Mouse (Mus musculus) liver, embryonic 15.5 days (tissue): Measurements from ENCODE around the gene Nudt9. TPM values are rescaled to one million over a fixed set of nuclear protein-coding genes. Genes with fewer than 3 reads are reported as not detected.
"Not testable (repeated sequence)": the region's sequence is repeated elsewhere in the genome, so short reads cannot be mapped to it uniquely, and the experiment has no call there.

ENCODE experiments used
- ATAC-seq: fragments of 200-750 bp; cut with Nextera tagmentation; 2 replicates; pipeline ENCODE4 v1.8.0; 2017; ENCODE audit warnings: moderate number of reproducible peaks, mild to moderate bottlenecking, moderate library complexity; ENCODE audit not compliant: insufficient read depth
- H3K27ac ChIP-seq: fragments of 300-500 bp; sonication (generic); replicated peaks from 2 replicates; pipeline ENCODE4 v1.5.1; 2015; ENCODE audit warnings: mild to moderate bottlenecking, inconsistent platforms
- H3K27me3 ChIP-seq: fragments of 300-500 bp; sonication (generic); 2 replicates; pipeline ENCODE4 v1.6.1; 2015; ENCODE audit warnings: mild to moderate bottlenecking, inconsistent platforms
- H3K36me3 ChIP-seq: fragments of 300-500 bp; sonication (generic); replicated peaks from 2 replicates; pipeline ENCODE4 v1.6.1; 2015; ENCODE audit warnings: moderate library complexity, mild to moderate bottlenecking, inconsistent platforms
- H3K4me1 ChIP-seq: fragments of 300-500 bp; sonication (generic); replicated peaks from 2 replicates; pipeline ENCODE4 v1.6.1; 2015; ENCODE audit warnings: inconsistent platforms
- H3K4me2 ChIP-seq: fragments of 300-500 bp; sonication (generic); 2 replicates; pipeline ENCODE4 v1.6.1; 2015; ENCODE audit warnings: moderate library complexity, mild to moderate bottlenecking, inconsistent platforms
- H3K4me3 ChIP-seq: fragments of 300-500 bp; sonication (generic); replicated peaks from 2 replicates; pipeline ENCODE4 v1.5.1; 2015; ENCODE audit warnings: mild to moderate bottlenecking, inconsistent platforms
- H3K9ac ChIP-seq: fragments of 300-500 bp; sonication (generic); 2 replicates; pipeline ENCODE4 v1.6.1; 2015; ENCODE audit warnings: moderate library complexity, mild to moderate bottlenecking, inconsistent platforms
- H3K9me3 ChIP-seq: fragments of 300-500 bp; sonication (generic); replicated peaks from 2 replicates; pipeline ENCODE4 v1.6.1; 2016; ENCODE audit warnings: inconsistent platforms
- WGBS: fragments of 180-500 bp; shearing (Covaris S2); methylation state at CpG from one replicate; pipeline ENCODE4 v1.1.7; 2015; ENCODE audit warnings: mixed read lengths; ENCODE audit not compliant: insufficient replicate concordance; 5-methylcytosine and 5-hydroxymethylcytosine counted together
- polyA plus RNA-seq: library from polyadenylated mRNA; unstranded; fragments of >200 nt; fragmentation: Nextera tagmentation; extraction: Ambion mirVana; gene quantifications from 2 replicates; pipeline ENCODE4 v1.2.1, GENCODE M21; 2015

Gene Nudt9
- polyA plus RNA-seq, 1 experiment from 2014 or later, result 69.6 TPM

GRCm38 (mm10) chr5:104021597-104022378 lies 24.3 kb upstream of the Nudt9 start, which contains the start of gene Hsd17b11:
Gene Hsd17b11 (minus strand): TSS chr5:104021919.
- Histone ChIP-seq H3K36me3 (peaks cover 9% of the 10 kb centered on the region; the same call in 1 of the 2 replicates), H3K9ac (peak within 1 kb of the TSS; percentile 13), H3K9me3 (no peaks in the 10 kb centered on the region), H3K27me3 (no peaks in the 10 kb centered on the region), H3K4me2 (peak within 1 kb of the TSS; percentile 71), H3K4me3 (peak within 1 kb of the TSS; percentile 56), H3K27ac (peak within 1 kb of the TSS; percentile 74), H3K4me1 (peaks cover 46% of the 10 kb centered on the region)
- WGBS, result 1% methylated on average over 31 of the region's 31 CpGs
- peak; percentile 79 for ATAC-seq

- no peak for ATAC-seq
- 33% methylated on average over 5 of the region's 5 CpGs for WGBS
- Histone ChIP-seq H3K4me2 (peak overlapping the region; percentile 71), H3K27me3 (no peaks in the 10 kb centered on the region), H3K4me3 (no peak overlapping the region), H3K27ac (peak overlapping the region; percentile 74), H3K4me1 (peaks cover 46% of the 10 kb centered on the region), H3K9me3 (no peaks in the 10 kb centered on the region), H3K36me3 (0 out of 2 replicates have a peak, but pooled peaks cover 3% of the 10 kb centered on the region), H3K9ac (no peak overlapping the region)
Observed at GRCm38 (mm10) chr5:104022558-104022957, 23.5 kb upstream of the Nudt9 start.

- Histone ChIP-seq H3K36me3 (no peaks in the 10 kb centered on the region), H3K27ac (peak overlapping the region; percentile 53), H3K9me3 (no peaks in the 10 kb centered on the region), H3K4me2 (peak overlapping the region; percentile 33), H3K4me3 (no peak overlapping the region), H3K9ac (no peak overlapping the region), H3K4me1 (peaks cover 46% of the 10 kb centered on the region), H3K27me3 (no peaks in the 10 kb centered on the region)
- no peak for ATAC-seq
- 30% methylated on average over 8 of the region's 8 CpGs for WGBS
Observed at GRCm38 (mm10) chr5:104023289-104024020, 22.7 kb upstream of the Nudt9 start.

GRCm38 (mm10) chr5:104024193-104024592 lies 21.9 kb upstream of the Nudt9 start:
- peaks cover 46% of the 10 kb centered on the region for H3K4me1 ChIP-seq
- not testable (repeated sequence) for H3K4me2 ChIP-seq, H3K9me3 ChIP-seq, H3K4me3 ChIP-seq, ATAC-seq, H3K9ac ChIP-seq, H3K27me3 ChIP-seq, H3K36me3 ChIP-seq
- WGBS, result 69% methylated on average over 5 of the region's 5 CpGs
- H3K27ac ChIP-seq, result 0 out of 2 replicates have a peak overlapping the region, but pooled peaks have one; percentile 53

- Histone ChIP-seq H3K4me1 (peaks cover 43% of the 10 kb centered on the region), H3K27ac (no peak overlapping the region), H3K4me3 (no peak overlapping the region), H3K4me2 (peak overlapping the region; percentile 35; the same call in 1 of the 2 replicates), H3K36me3 (no peaks in the 10 kb centered on the region), H3K9me3 (no peaks in the 10 kb centered on the region), H3K9ac (no peak overlapping the region), H3K27me3 (no peaks in the 10 kb centered on the region)
- no peak for ATAC-seq
- 71% methylated on average over 11 of the region's 11 CpGs for WGBS
Observed at GRCm38 (mm10) chr5:104024762-104025161, 21.3 kb upstream of the Nudt9 start.

GRCm38 (mm10) chr5:104025245-104025854 lies 20.8 kb upstream of the Nudt9 start:
- Histone ChIP-seq H3K27me3 (no peaks in the 10 kb centered on the region), H3K4me1 (peaks cover 39% of the 10 kb centered on the region), H3K36me3 (no peaks in the 10 kb centered on the region), H3K27ac (no peak overlapping the region), H3K4me3 (no peak overlapping the region), H3K9me3 (no peaks in the 10 kb centered on the region), H3K9ac (no peak overlapping the region), H3K4me2 (peak overlapping the region; percentile 35)
- no peak for ATAC-seq
- WGBS, result 28% methylated on average over 17 of the region's 17 CpGs

GRCm38 (mm10) chr5:104032434-104033097 lies 13.5 kb upstream of the Nudt9 start:
- no peak for ATAC-seq
- no peak overlapping the region for H3K27ac ChIP-seq
- H3K36me3 ChIP-seq, result no peaks in the 10 kb centered on the region
- H3K9ac ChIP-seq, result no peak overlapping the region
- 82% methylated on average over 2 of the region's 2 CpGs for WGBS
- no peak overlapping the region for H3K4me2 ChIP-seq
- no peak overlapping the region for H3K4me3 ChIP-seq
- H3K4me1 ChIP-seq, result peaks cover 24% of the 10 kb centered on the region
- H3K9me3 ChIP-seq, result no peaks in the 10 kb centered on the region
- H3K27me3 ChIP-seq, result no peaks in the 10 kb centered on the region

- H3K9ac ChIP-seq, result no peak overlapping the region
- H3K4me1 ChIP-seq, result peaks cover 30% of the 10 kb centered on the region
- H3K4me2 ChIP-seq, result no peak overlapping the region
- H3K27ac ChIP-seq, result no peak overlapping the region
- no peak overlapping the region for H3K4me3 ChIP-seq
- H3K36me3 ChIP-seq, result no peaks in the 10 kb centered on the region
- H3K27me3 ChIP-seq, result no peaks in the 10 kb centered on the region
- no peaks in the 10 kb centered on the region for H3K9me3 ChIP-seq
- no peak for ATAC-seq
Observed at GRCm38 (mm10) chr5:104035066-104035465, 11.0 kb upstream of the Nudt9 start.

- ATAC-seq, result no peak
- WGBS, result 42% methylated on average over 1 of the region's 1 CpGs
- H3K4me3 ChIP-seq, result no peak overlapping the region
- no peak overlapping the region for H3K9ac ChIP-seq
- H3K27me3 ChIP-seq, result no peaks in the 10 kb centered on the region
- no peak overlapping the region for H3K27ac ChIP-seq
- no peaks in the 10 kb centered on the region for H3K9me3 ChIP-seq
- peaks cover 30% of the 10 kb centered on the region for H3K4me1 ChIP-seq
- no peak overlapping the region for H3K4me2 ChIP-seq
- H3K36me3 ChIP-seq, result no peaks in the 10 kb centered on the region
Observed at GRCm38 (mm10) chr5:104035824-104036223, 10.3 kb upstream of the Nudt9 start.

GRCm38 (mm10) chr5:104036686-104037085 lies 9.4 kb upstream of the Nudt9 start:
- no peaks in the 10 kb centered on the region for H3K36me3 ChIP-seq
- 77% methylated on average over 1 of the region's 1 CpGs for WGBS
- no peak overlapping the region for H3K4me3 ChIP-seq
- no peak for ATAC-seq
- peaks cover 30% of the 10 kb centered on the region for H3K4me1 ChIP-seq
- no peak overlapping the region for H3K9ac ChIP-seq
- H3K27me3 ChIP-seq, result no peaks in the 10 kb centered on the region
- no peaks in the 10 kb centered on the region for H3K9me3 ChIP-seq
- 0 out of 2 replicates have a peak overlapping the region, but pooled peaks have one; percentile 3 for H3K27ac ChIP-seq
- no peak overlapping the region for H3K4me2 ChIP-seq
